Mouse (Mus musculus) testis, postnatal 10 days (tissue): ENCODE measurements around the gene Ndufa11.

Experiments used
- DNase-seq: peaks from one replicate; pipeline ENCODE4 v3.0.0; 2021; ENCODE audit warnings: low spot score

Ndufa11 gene

GRCm38 (mm10) chr17:56717363-56718058 is at the start of gene Ndufa11, which contains the start of gene Vmac:
TSS of gene Ndufa11 (plus strand) at chr17:56717767.
TSS of gene Vmac (minus strand) at chr17:56718022.
- peak; percentile 97 for DNase-seq

DNA sequence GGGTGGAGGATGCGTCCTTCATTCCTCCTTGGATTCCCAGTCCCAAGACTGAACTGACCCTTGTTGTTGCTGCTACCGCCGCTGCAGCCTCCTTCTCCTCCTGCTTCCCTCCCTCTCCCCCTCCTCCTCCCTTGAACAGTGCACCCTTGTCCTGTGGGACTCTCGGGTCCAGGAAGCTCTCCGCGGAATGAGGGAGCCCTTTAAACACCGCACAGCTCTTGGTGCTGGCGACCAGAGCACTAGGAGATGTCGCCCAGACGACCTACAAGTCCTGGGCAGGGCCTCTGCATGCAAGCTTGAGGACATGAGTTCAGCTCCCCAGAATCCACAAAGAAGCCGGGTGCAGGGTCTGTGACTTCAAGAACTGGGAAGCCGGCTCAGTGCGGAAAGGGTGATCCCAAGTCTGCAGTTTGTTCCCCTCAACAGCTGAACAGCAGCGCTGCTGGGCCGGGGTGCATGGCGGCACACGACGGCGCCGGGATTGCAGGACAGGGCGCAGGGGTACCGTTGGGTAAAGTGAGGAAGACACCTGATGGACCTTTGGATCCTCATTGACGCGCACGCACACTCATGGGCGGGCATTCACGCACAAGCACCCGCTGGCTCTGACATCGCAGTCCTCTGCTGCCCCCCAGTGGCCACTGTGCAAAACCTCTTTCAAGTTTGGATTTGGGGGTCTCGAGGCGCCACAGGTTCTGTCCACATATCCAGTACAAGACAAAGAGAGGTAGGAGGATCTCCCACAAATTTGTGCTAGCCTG is 49.0 kb upstream of the Ndufa11 start:
- peak; percentile 95 for DNase-seq

GRCm38 (mm10) chr17:56669766-56670165 is 47.8 kb upstream of the Ndufa11 start:
- DNase-seq, result no peak

DNA sequence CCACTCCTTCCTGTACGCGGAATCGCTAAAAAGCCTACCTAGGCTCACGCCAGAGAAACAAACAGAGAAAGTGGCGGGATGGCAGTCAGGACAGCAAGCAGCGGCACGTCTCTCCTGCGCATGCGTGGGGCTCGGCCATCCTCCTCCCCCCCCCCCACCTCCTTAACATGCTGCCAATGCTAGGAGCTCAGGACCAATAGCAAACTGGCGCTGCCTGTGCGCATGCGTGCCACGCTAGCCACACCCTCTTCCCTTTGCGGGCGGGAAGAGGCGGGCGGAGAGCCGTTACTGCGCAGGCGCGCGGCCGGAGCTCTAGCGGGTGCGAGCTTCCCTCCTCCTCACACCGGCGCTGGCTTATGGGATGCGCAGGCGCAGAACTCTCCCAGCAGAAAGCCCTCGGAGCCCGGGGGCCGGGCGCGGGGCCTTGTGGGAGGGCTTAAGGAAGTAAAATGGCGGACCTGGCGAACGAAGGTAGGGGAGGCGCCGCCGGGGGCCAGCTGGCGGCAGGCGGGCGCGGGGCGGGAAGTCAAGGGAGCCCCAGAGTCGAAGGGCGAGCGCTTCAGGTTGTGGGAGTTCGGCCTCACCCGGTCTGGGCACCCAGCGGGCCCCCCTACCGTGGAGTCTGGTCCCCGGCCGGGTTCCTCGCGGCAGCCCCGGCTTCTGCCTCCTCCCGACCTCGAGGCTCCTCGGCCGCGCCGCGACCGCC is 44.5 kb upstream of the Ndufa11 start, which contains the start of gene Ranbp3:
Gene Ranbp3, plus strand, starts transcription at position 354 of the 706 bp plus-strand sequence.
- peak; percentile 99 for DNase-seq

GRCm38 (mm10) chr17:56673647-56674416 is 43.7 kb upstream of the Ndufa11 start:
- peak; percentile 63 for DNase-seq

DNA sequence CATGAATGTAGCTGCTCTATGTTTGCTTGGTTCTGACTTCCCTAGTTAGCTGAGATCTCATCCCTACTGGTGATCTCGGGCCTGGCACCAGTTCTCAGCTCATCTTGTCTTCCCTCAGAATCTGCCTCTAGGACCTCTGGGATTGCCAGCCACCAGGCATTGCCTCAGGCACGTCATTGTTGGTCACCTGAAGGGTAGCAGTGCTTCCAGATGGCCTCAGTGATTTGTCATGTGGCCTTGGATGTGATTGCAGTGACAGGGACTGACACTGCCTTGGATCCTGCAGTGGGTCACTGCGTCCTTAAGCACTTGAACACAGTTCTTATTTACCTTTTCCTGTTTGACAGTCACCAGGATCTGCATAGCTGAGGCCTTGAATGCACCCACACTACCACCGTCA is 35.8 kb upstream of the Ndufa11 start:
- no peak for DNase-seq

DNA sequence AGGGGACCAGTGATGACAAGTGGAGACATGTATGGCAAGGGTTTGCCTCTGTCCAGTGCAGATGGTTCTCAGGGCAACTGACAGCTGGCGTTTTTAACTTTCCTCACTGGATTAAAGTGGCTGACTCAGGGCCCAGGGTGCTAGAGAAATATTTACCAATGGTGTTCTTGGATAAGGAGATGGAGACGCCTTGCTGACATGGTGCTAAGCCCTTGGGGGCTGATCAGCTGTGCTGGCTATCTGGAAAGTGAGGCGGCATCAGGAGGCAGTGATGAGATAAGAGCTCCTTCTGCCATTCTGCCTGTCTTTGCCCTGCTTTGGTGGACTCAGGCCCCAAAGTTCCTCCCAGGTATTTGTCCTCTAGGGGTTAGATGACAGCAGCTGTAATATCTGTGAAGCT is 34.7 kb upstream of the Ndufa11 start:
- no peak for DNase-seq

- DNase-seq, result no peak
Observed at GRCm38 (mm10) chr17:56683546-56684140, 33.9 kb upstream of the Ndufa11 start.

DNA sequence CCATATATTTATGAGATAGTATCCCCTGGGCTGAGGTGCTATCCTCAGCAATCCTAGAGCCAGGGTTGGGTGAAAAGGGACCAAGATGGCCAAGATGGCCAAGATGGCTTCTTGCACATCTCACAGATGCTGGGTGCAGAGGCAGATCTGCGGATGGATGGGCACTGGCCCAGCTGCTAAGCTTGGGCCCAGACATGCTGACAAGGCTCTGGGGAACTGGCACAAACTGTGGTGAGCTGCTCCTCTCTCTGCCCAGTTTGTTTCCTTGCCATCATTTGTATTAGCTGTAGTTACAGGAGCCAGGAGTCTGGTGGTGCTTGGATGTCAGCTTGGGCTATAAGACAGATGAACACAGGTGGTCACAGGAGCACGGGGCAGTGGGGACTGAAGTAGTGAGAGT is 32.9 kb upstream of the Ndufa11 start:
- no peak for DNase-seq

DNA sequence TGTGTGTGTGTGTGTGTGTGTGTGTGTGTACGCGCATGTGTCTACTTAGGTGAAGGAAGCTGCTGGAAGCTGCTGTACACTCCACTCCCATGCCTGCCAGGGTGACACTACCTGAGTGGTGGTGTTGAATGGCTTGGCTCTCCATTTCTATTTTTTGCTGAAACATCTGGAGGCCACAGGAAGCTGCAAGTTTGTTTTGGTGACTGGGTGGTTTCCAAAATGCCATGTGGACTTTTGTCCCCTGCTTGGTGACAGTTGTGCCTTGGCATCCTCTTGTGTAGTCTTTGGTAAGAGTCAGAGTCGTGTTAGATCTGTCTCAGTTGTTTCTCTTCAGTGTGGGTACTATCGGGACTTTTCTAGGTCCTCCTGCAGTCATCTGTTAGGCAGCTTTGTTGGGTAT is 30.8 kb upstream of the Ndufa11 start:
- DNase-seq, result no peak

GRCm38 (mm10) chr17:56688045-56688444 is 29.5 kb upstream of the Ndufa11 start:
- DNase-seq, result no peak

- no peak for DNase-seq
Observed at GRCm38 (mm10) chr17:56688689-56689088, 28.9 kb upstream of the Ndufa11 start.

DNA sequence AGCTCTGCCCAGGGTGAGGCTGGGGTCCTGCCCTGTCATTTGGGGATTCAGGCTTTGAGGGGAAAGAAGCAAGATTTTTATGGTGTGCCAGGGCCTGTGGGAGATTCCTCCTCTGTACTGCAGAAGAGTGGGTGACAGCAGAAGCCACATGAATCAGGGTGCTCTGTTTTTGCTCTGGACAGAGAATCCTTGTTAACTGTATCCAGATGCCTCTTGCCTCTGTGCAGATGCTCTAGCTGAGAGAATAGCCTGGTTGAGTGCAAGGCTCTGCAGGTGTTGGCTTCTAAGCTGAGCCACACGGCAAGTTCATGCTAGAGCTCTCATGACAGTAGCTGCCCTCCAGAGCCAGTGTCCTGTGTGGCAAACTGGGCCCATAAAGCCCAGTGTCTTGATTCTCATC is 24.2 kb upstream of the Ndufa11 start:
- DNase-seq, result no peak

- DNase-seq, result no peak
Observed at GRCm38 (mm10) chr17:56693851-56694310, 23.7 kb upstream of the Ndufa11 start.

DNA sequence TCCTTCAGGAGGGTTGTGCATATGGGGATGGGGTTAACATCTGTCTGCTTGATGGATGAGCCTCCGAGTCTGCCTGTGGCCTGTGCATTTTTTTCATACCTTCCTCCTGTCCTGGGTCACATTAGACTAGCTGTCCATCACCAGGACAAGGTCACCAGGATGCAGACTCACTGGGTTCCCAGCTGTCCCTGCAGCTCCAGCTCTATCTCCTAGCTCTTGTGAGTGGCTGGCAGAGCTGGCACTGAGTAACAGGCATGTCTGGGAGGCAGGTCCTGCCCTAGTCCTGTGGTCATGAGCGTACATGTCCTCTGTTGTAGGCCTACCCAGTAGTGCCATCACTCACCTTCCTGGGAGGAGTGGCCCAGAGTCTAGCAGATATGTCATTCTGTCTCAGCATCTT is 17.1 kb upstream of the Ndufa11 start:
- DNase-seq, result no peak

- no peak for DNase-seq
Observed at GRCm38 (mm10) chr17:56703038-56703437, 14.5 kb upstream of the Ndufa11 start.

DNA sequence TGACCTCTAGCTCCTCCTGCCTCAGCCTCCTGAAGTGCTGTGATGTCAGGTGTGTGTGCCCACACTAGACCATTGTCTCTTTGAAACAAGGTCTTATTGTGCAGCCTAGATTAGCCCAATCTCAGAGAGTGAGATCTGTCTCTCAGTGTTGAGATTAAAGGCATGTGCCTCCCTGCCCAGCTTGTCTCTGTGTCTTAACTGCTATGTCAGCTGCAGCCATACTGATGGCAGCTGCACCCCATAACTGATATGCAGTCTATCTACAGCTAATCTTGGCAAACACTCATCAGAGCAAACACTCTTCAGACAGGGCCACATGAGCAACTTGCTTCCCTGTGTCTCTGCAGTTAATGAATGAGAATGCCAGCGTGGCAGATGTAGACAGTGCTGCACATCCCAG is 11.1 kb upstream of the Ndufa11 start:
- DNase-seq, result no peak

GRCm38 (mm10) chr17:56708692-56709091 is 8.9 kb upstream of the Ndufa11 start:
- no peak for DNase-seq

GRCm38 (mm10) chr17:56709708-56710107 is 7.9 kb upstream of the Ndufa11 start:
- peak; percentile 37 for DNase-seq

GRCm38 (mm10) chr17:56715360-56715759 is 2.2 kb upstream of the Ndufa11 start:
- DNase-seq, result no peak

DNA sequence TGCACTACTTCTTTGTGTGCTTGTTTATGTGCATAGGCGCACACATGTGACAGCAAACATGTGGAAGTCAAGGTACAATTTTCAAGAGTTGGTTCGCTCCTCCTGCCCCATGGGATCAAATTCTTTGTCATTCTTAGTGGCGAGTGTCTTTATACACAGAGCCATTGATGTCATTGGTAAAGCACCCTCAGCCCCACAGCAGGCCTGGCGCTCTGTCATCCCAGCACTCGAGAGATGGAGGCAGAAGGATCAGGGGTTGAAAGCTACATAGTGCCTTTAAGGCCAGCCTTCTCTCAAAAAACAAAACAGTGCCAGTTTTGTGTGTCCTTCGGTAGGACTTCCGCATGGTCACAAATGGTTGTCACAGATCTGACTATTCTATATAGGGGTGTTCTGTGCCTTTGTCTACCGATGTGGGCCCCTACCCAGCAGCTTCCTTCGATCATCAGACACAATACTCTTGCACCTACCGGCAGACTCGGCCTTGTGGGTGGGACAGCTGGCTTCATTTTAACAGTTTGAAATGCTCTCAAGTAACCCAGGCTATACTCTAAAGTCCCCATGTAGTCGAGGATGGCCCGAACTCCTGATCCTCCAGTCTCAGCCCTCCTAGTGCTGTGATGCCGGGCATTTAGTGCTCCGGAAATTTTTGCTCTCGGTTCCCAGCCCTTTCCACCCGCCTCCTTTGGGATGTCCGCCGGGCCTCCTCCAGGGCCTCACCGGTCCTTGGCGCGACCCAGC is 1.5 kb upstream of the Ndufa11 start:
- DNase-seq, result no peak
